Mouse (Mus musculus): Measurements from ENCODE around the gene Colq.

The Colq gene

GRCm38 (mm10) chr14:31574903-31575665 is 16.1 kb downstream of the Colq start:
- peak; percentile 74 for DNase-seq

- DNase-seq = no peak
Observed at GRCm38 (mm10) chr14:31572561-31573175, 18.5 kb downstream of the Colq start.

GRCm38 (mm10) chr14:31571419-31571818 is 19.7 kb downstream of the Colq start:
- peak; percentile 55 for DNase-seq

- DNase-seq = peak; percentile 77
Observed at GRCm38 (mm10) chr14:31570131-31570951, 20.8 kb downstream of the Colq start.

GRCm38 (mm10) chr14:31569151-31569631 is 22.0 kb downstream of the Colq start:
- peak; percentile 83 for DNase-seq

- DNase-seq = peak; percentile 8
Observed at GRCm38 (mm10) chr14:31565478-31566212, 25.5 kb downstream of the Colq start.

GRCm38 (mm10) chr14:31564452-31565179 is 26.5 kb downstream of the Colq start:
- DNase-seq = peak; percentile 58

GRCm38 (mm10) chr14:31560886-31561285 is 30.3 kb downstream of the Colq start:
- DNase-seq = no peak

GRCm38 (mm10) chr14:31559216-31559615 is 31.9 kb downstream of the Colq start:
- no peak for DNase-seq

GRCm38 (mm10) chr14:31557784-31558183 is 33.4 kb downstream of the Colq start:
- no peak for DNase-seq

GRCm38 (mm10) chr14:31557273-31557672 is 33.9 kb downstream of the Colq start:
- peak; percentile 57 for DNase-seq

- peak; percentile 58 for DNase-seq
Observed at GRCm38 (mm10) chr14:31556526-31557260, 34.5 kb downstream of the Colq start.

- DNase-seq = peak; percentile 97
Observed at GRCm38 (mm10) chr14:31555963-31556434, 35.1 kb downstream of the Colq start.

GRCm38 (mm10) chr14:31555021-31555420 is 36.1 kb downstream of the Colq start:
- peak; percentile 78 for DNase-seq

GRCm38 (mm10) chr14:31543885-31544442 is 47.2 kb downstream of the Colq start:
- no peak for DNase-seq

GRCm38 (mm10) chr14:31537298-31537697 is 53.8 kb downstream of the Colq start:
- DNase-seq = no peak

GRCm38 (mm10) chr14:31532656-31533055 is 58.5 kb downstream of the Colq start:
- no peak for DNase-seq

- peak; percentile 92 for DNase-seq
Observed at GRCm38 (mm10) chr14:31531506-31532148, 59.5 kb downstream of the Colq start.

- no peak for DNase-seq
Observed at GRCm38 (mm10) chr14:31530847-31531246, 60.3 kb downstream of the Colq start.
